Mouse (Mus musculus): ENCODE data around the gene Il17c.

Gene Il17c

DNA sequence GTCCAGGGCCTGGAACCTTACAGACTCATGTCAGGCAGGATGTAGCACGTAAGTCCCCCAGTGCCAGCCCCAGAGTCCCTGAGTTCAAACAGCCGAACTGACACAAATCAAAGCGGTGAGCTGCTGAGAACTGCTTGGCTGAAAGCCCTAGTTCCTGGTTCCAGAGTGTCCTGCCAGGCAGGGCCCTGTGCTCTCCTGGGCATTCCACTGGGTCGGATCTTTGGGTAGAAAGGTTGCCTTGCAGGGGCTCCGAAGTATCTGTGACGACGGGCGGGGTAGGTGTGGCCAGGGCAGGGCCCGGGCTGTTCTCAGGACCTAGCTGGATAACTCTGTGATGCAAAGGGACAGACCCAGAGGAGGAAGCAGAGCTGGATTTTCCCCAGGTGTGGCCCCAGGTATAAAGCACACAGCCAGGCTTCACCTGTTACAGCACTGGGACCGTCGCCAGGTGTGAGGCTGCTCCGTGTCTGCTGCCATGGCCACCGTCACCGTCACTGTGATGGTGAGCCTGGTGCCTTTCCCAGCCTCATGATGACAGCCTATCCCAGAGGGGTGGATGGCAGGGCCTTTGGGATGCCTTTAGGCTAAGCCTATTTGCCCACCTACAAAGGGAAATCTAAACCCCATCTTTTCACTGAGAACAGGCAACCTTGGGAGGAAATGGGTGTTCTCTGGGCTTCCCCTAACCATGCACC, at the start of gene Il17c:
Gene Il17c, plus strand, starts transcription at position 645 of the 695 bp plus-strand sequence.
- WGBS: 82% methylated on average over 14 of the region's 14 CpGs

DNA sequence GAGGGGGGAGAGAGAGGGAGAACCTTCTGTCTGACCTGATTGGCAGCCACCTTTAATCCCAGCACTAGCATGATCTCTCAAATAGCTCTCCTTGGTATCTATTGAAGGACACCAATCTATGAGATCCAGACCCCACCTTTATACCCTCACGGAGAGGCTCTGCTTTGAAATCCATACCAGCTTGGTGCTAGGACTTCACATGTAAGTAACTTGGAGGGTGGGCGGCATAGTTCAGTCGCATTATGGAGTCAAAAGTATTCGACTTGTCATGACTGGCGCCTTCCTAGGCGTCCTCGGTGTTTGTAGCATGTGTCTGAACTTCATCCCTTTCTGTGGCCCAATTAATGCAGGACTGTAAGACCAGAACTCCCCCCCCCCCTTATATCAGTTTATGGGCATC, 46.5 kb upstream of the Il17c start:
- 77% methylated on average over 7 of the region's 7 CpGs for WGBS

- WGBS: 24% methylated on average over 13 of the region's 13 CpGs
Measured at GRCm38 (mm10) chr8:122375751-122376364, 46.0 kb upstream of the Il17c start.

GRCm38 (mm10) chr8:122376365-122377231, 45.2 kb upstream of the Il17c start, which contains the start of gene Zc3h18:
Gene Zc3h18, plus strand, starts transcription at chr8:122376609.
- under 1% methylated on average over 107 of the region's 107 CpGs for WGBS

DNA sequence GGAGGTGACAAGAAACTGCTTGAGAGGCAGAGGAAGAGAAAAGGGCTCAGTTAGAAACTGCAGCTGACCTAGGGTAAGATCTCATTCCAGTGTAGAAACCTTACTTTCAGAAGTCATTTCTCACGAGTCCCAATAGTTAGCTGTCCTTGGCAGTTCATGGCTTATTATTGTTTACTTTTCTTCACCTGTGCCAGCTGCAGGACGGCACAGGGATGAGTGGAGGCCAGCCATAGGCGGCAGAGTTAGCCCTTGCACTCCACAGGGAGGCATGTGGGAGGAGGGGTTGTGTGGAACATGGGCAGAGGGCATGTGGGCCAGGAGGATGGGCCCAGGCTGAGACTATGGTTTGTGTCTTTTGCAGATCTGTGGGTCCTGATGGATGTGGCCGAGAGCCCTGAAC, 38.8 kb upstream of the Il17c start:
- WGBS: 79% methylated on average over 4 of the region's 4 CpGs

DNA sequence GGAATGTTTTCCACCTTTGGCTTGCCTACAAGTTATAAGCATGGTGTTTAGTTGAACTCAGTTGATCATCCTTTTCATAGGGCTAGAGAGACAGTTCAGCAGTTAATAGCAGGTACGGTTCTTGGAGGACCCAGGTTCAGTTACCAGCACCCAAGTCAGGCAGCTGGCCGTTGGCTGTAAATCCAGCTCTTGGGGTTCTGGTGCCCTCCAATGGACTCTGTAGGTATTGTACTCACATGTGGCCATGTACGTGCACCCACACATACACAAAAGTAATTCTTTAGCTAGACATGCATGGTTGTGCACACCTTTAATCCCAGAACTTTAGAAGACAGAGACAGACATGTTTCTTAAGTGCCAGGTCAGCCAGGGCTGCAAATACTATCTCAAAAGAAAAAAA, 32.5 kb upstream of the Il17c start:
- 87% methylated on average over 3 of the region's 3 CpGs for WGBS

- 80% methylated on average over 3 of the region's 3 CpGs for WGBS
Measured at GRCm38 (mm10) chr8:122390758-122391157, 31.1 kb upstream of the Il17c start.

- WGBS: 74% methylated on average over 6 of the region's 6 CpGs
Measured at GRCm38 (mm10) chr8:122395291-122395690, 26.5 kb upstream of the Il17c start.

DNA sequence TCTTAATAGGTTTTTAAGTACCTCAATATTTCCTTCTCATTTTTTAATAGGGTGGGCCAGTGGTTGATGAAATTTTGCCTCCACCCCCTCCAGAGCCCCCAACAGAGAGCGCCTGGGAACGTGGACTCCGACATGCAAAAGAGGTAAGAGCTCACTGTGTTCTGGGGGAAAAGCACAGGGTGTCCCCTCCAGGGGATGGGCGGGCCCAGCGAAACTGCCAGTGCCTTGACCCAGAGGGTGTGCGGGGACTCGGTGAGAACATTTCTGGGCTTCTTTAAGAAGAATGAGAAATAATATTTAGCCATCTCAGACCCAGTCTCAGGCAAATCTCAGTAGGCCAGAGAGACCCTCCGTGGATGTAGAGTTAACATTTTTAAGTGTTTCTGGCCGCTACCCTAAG, 23.6 kb upstream of the Il17c start:
- WGBS: 94% methylated on average over 9 of the region's 9 CpGs

DNA sequence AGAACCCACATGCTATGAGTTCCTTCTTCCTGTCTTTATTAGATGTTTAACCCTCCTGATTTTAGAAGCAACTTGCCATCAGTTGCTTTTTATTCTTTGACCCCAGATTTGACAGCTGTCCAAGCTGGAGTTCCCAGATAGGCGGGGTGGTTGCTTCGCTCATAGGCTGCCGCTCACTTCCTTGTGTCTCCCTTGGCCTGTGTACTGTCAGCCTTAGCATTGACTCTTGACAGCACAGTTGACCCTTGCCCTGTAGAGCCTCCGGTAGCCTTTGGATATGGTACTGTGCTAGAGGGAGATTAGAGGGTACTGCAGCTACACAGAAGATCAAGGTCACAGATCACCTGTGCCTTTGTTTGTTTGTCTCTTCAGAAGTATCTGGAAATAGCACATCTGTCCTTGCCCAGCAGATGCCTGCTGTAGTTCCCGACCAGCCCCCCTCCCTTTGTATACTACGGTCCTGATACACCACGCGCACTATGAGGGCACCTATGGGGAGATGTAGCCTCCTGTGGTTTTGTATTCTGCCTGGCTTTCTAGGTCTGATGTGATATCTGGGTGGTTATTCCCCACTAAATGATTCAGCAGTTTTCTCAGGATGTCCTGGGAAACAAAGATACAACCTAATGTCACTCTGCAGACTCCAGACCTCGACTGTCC, 16.5 kb upstream of the Il17c start:
- 93% methylated on average over 9 of the region's 9 CpGs for WGBS

- WGBS: 91% methylated on average over 7 of the region's 7 CpGs
Measured at GRCm38 (mm10) chr8:122407678-122408077, 14.1 kb upstream of the Il17c start.

DNA sequence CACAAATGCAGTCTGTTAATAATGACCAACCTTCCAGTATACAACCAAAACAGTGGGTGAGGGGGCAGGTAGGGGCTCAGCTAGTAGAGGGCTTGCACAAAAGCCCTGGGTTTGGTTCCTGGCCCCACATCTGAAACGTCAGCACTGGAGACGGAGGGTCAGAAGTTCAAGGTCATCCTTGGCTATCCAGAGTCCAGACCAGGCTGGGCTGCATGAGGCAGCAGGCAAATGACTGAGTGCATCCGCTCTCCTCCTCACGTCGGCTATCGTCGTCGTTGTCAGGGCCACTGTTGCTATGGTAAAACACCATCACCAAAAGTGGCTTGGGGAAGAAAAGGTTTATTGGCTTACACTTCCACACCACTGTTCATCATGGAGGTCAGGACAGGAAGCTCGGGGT, 7.5 kb upstream of the Il17c start:
- WGBS: 71% methylated on average over 9 of the region's 9 CpGs

- WGBS: 75% methylated on average over 6 of the region's 6 CpGs
Measured at GRCm38 (mm10) chr8:122415554-122415953, 6.3 kb upstream of the Il17c start.

GRCm38 (mm10) chr8:122419881-122420555, 1.8 kb upstream of the Il17c start:
- 39% methylated on average over 9 of the region's 9 CpGs for WGBS

- 87% methylated on average over 24 of the region's 24 CpGs for WGBS
Measured at GRCm38 (mm10) chr8:122423217-122423616, 1.4 kb downstream of the Il17c start.

- 51% methylated on average over 5 of the region's 5 CpGs for WGBS
Measured at GRCm38 (mm10) chr8:122423659-122424058, 1.8 kb downstream of the Il17c start.

- 82% methylated on average over 9 of the region's 9 CpGs for WGBS
Measured at GRCm38 (mm10) chr8:122426145-122426544, 4.3 kb downstream of the Il17c start.

DNA sequence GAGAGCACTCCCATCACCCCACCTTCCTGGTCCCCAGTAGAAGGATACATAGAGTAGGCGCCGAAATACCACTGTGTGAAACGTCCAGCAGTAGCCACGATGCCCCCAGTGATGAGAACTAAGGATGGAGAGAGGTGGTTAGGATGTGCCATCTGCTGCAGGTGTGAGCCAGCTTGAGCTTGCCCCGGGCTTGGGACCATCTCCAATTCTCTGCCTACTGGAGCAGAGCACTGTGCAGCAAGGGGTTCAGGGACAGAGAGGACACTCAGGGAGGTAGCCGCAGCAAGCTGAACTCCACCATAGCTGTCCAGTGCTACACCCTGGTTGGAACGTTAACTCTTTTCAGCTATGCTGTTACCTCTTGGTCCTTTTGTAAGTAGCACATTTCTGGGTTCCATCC, 5.8 kb downstream of the Il17c start:
- WGBS: 93% methylated on average over 7 of the region's 7 CpGs

GRCm38 (mm10) chr8:122428163-122428562, 6.3 kb downstream of the Il17c start:
- 90% methylated on average over 9 of the region's 9 CpGs for WGBS

GRCm38 (mm10) chr8:122430058-122430636, 8.3 kb downstream of the Il17c start:
- WGBS: 68% methylated on average over 10 of the region's 10 CpGs

- whole genome bisulfite sequencing: 91% methylated on average over 3 of the region's 3 CpGs
Measured at GRCm38 (mm10) chr8:122430646-122431045, 8.8 kb downstream of the Il17c start.
